Mouse (Mus musculus): ENCODE data around the gene Nkx2-3. TPM values are rescaled to one million over a fixed set of nuclear protein-coding genes. Genes with fewer than 3 reads are reported as not detected.

Nkx2-3 gene
- not detected in 2 replicates for polyA plus RNA-seq (2012; rRNA removed; ENCODE audit: low replicate concordance)

GRCm38 (mm10) chr19:43612051-43612450, at the start of gene Nkx2-3:
Nkx2-3 (plus strand) TSS chr19:43612325.

Other genes with a start within 250 kb of the Nkx2-3 start
- gene Hpse2, start 224.0 kb upstream of the Nkx2-3 start, polyA plus RNA-seq (2012; rRNA removed; ENCODE audit: low replicate concordance), result 0.17 and 0.34 TPM in 2 replicates
- 0.04 and 0.07 TPM in 2 replicates for gene Cnnm1, start 171.9 kb upstream of the Nkx2-3 start, polyA plus RNA-seq (2012; rRNA removed; ENCODE audit: low replicate concordance)
- gene Got1, start 87.7 kb upstream of the Nkx2-3 start, polyA plus RNA-seq (2012; rRNA removed; ENCODE audit: low replicate concordance), result 15.5 and 66.9 TPM in 2 replicates
- 76.3 and 79.7 TPM in 2 replicates for gene Slc25a28, start 62.6 kb downstream of the Nkx2-3 start, polyA plus RNA-seq (2012; rRNA removed; ENCODE audit: low replicate concordance)
- 4.2 and 4.8 TPM in 2 replicates for gene Entpd7, start 77.3 kb downstream of the Nkx2-3 start, polyA plus RNA-seq (2012; rRNA removed; ENCODE audit: low replicate concordance)
- gene Cutc, start 140.7 kb downstream of the Nkx2-3 start, polyA plus RNA-seq (2012; rRNA removed; ENCODE audit: low replicate concordance), result 3.5 and 8.1 TPM in 2 replicates
- 12.9 and 18.3 TPM in 2 replicates for gene Cox15, start 140.7 kb downstream of the Nkx2-3 start, polyA plus RNA-seq (2012; rRNA removed; ENCODE audit: low replicate concordance)
- gene Abcc2, start 169.9 kb downstream of the Nkx2-3 start, polyA plus RNA-seq (2012; rRNA removed; ENCODE audit: low replicate concordance), result 0.30 and 0.32 TPM in 2 replicates

Data from mammary gland, adult 2 months (tissue).